Mouse (Mus musculus) forebrain, embryonic 12.5 days (tissue): ENCODE measurements around the gene Ndufs4. TPM values are rescaled to one million over a fixed set of nuclear protein-coding genes. Genes with fewer than 3 reads are reported as not detected.

Experiments
- ATAC-seq: fragments of 200-750 bp; cut with Nextera tagmentation; 2 replicates; pipeline ENCODE4 v1.8.0; 2017; ENCODE audit warnings: moderate TSS enrichment; ENCODE audit not compliant: low FRiP score
- H3K27ac ChIP-seq: fragments of 300-500 bp; sonication (generic); 2 replicates; pipeline ENCODE4 v1.5.1; 2016; ENCODE audit warnings: mild to moderate bottlenecking
- H3K27me3 ChIP-seq: fragments of 300-500 bp; sonication (generic); 2 replicates; pipeline ENCODE4 v1.6.1; 2016; ENCODE audit warnings: mild to moderate bottlenecking
- H3K36me3 ChIP-seq: fragments of 300-500 bp; sonication (generic); replicated peaks from 2 replicates; pipeline ENCODE4 v1.6.1; 2016; ENCODE audit warnings: mild to moderate bottlenecking
- H3K4me1 ChIP-seq: fragments of 300-500 bp; sonication (generic); 2 replicates; pipeline ENCODE4 v1.6.1; 2016
- H3K4me2 ChIP-seq: fragments of 300-500 bp; sonication (generic); 2 replicates; pipeline ENCODE4 v1.6.1; 2016; ENCODE audit warnings: mild to moderate bottlenecking, moderate library complexity
- H3K4me3 ChIP-seq: fragments of 300-500 bp; sonication (generic); replicated peaks from 2 replicates; pipeline ENCODE4 v1.5.1; 2016; ENCODE audit warnings: mild to moderate bottlenecking
- H3K9ac ChIP-seq: fragments of 300-500 bp; sonication (generic); 2 replicates; pipeline ENCODE4 v1.6.1; 2016; ENCODE audit warnings: mild to moderate bottlenecking
- H3K9me3 ChIP-seq: fragments of 300-500 bp; sonication (generic); 2 replicates; pipeline ENCODE4 v1.6.1; 2016
- WGBS: fragments of 180-500 bp; shearing (Covaris S2); methylation state at CpG from one replicate; pipeline ENCODE4 v1.1.7; 2016; 5-methylcytosine and 5-hydroxymethylcytosine counted together
- polyA plus RNA-seq: library from polyadenylated mRNA; unstranded; fragments of >200 nt; fragmentation: Nextera tagmentation; extraction: Ambion mirVana; gene quantifications from 2 replicates; pipeline ENCODE4 v1.2.1, GENCODE M21; 2016

Gene Ndufs4
- polyA plus RNA-seq, 1 experiment from 2014 or later = 317 TPM

DNA sequence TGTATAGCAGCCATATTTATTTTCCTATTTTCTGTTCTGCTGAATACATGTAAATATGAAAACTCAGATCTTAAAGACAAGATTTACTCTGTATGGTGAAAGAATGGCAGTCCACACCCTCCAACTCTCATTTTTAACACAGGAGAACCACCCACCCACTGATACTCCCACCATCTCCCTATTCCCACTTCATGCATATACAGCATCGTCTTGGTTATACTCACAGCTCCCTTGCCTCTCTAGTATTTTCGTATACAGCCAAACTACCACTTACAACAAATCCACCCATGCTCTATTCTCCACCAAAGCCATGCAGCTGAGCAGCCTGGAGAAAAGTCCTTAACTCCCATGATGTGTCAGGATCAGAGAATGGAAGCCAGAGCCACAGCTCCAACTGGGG is 6.7 kb upstream of the Ndufs4 start:
- Histone ChIP-seq H3K27me3 (no peaks in the 10 kb centered on the region), H3K9me3 (no peaks in the 10 kb centered on the region), H3K4me2 (no peak overlapping the region), H3K36me3 (no peaks in the 10 kb centered on the region), H3K4me3 (no peak overlapping the region), H3K27ac (no peak overlapping the region), H3K9ac (no peak overlapping the region), H3K4me1 (peaks cover 3% of the 10 kb centered on the region; the same call in 1 of the 2 replicates)
- ATAC-seq = no peak
- WGBS = 91% methylated on average over 2 of the region's 2 CpGs

DNA sequence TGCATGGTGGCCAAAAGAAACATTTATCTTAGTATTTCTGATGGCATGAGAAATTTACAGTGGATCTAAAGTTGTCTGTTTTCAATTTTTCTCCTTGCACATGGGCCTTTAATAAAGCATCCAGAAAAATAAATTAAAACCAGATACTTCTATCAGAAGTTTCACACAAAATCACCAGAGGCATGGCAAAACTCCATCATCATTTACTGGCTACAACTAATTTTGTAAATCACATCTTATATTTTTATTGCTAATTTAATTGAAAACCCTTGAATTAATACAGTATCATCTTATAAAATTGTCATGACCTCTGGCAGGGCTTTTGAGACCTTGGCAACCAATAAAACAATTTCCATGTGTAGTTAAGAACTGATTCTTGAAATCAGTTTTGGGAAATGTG is 4.4 kb upstream of the Ndufs4 start:
- Histone ChIP-seq H3K27me3 (no peaks in the 10 kb centered on the region), H3K4me1 (peaks cover 3% of the 10 kb centered on the region; the same call in 1 of the 2 replicates), H3K36me3 (no peaks in the 10 kb centered on the region), H3K4me3 (no peak overlapping the region), H3K4me2 (no peak overlapping the region), H3K9me3 (no peaks in the 10 kb centered on the region), H3K9ac (no peak overlapping the region), H3K27ac (no peak overlapping the region)
- ATAC-seq = no peak

DNA sequence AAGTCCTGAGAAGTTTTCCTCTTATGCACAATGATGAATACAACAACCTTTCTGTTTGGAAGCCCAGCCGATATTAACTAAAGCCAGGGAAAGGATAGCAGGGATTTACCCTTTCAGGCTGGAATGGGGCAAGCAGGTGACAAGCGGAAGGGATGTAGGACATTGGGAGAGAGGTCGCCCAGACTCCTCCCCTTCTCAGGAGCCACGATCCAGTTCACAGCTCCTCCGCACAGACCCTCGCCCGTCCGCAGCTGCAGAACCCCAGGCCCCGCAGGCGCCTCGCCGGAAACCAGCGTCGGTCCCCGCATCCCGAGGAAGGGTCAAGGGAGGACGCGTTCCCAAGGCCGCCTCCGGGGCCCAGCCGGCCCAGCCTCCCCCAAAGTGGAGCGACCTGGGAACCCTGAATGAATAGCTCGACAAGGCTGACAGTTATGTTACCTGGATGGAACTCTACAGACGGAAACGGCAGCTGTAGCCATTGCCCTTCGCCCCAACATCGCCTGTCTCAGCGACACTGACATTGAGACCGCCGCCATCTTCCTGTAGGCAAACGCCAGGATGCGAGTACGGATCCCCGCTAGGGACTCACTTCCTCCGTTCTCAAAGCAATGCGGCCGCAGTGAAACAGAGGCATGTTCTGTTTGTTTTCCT is 412 bp downstream of the Ndufs4 start:
- Histone ChIP-seq H3K4me3 (peak overlapping the region; percentile 74), H3K4me1 (peaks cover 10% of the 10 kb centered on the region), H3K27me3 (no peaks in the 10 kb centered on the region), H3K9ac (peak overlapping the region; percentile 86), H3K4me2 (peak overlapping the region; percentile 83), H3K27ac (peak overlapping the region; percentile 84), H3K36me3 (peaks cover 4% of the 10 kb centered on the region; the same call in 1 of the 2 replicates), H3K9me3 (no peaks in the 10 kb centered on the region)
- ATAC-seq = peak; percentile 92
- under 1% methylated on average over 37 of the region's 37 CpGs for WGBS

DNA sequence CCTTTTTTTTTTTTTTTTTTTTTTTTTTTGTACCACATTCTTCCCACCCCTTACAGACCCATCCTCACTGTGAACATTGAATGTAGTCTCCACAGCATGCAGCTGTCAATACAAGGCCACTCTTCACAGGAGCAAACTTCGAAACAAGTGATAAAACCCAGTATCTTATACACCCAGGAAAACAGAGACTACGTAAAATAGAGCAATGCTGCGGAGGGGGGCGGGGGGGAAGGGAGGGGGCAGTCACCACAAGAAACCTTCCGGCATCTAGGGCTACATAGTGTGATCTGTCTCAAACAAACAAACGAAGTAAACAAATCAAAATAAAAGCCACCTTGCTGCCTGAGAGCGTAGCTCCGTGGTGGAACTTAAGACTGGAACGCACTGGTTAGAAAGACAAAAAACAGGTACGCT is 977 bp downstream of the Ndufs4 start:
- Histone ChIP-seq H3K9ac (peak overlapping the region; percentile 86), H3K27ac (no peak overlapping the region), H3K9me3 (no peaks in the 10 kb centered on the region), H3K4me1 (peaks cover 10% of the 10 kb centered on the region), H3K36me3 (peaks cover 9% of the 10 kb centered on the region), H3K27me3 (no peaks in the 10 kb centered on the region), H3K4me2 (peak overlapping the region; percentile 83), H3K4me3 (peak overlapping the region; percentile 74)
- WGBS = 10% methylated on average over 10 of the region's 10 CpGs
- peak; percentile 27; the same call in 1 of the 2 replicates for ATAC-seq

DNA sequence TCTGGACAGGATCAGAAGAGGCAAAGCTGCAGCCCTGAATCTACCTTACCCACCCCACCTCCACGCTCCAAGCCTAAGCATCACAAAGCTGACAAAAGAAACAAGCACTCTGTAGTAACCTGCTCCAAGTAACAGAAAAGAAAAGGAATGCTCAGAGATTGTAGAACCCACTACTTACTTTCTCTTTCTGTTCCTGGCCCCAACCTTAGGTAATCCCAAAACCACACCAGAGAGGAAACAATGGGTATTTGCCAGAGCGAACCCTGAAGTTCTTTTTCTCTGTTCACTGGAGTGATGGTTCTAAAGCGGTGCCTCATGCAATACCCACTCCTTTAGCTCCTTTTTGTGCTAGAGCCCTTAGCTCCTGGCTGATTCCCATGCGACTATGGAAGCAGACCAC is 11.5 kb downstream of the Ndufs4 start:
- H3K9me3 ChIP-seq = peaks cover 9% of the 10 kb centered on the region; the same call in 1 of the 2 replicates
- H3K4me1 ChIP-seq = no peaks in the 10 kb centered on the region
- ATAC-seq = no peak
- H3K4me3 ChIP-seq = no peak overlapping the region
- H3K4me2 ChIP-seq = no peak overlapping the region
- H3K36me3 ChIP-seq = peaks cover 20% of the 10 kb centered on the region
- H3K9ac ChIP-seq = no peak overlapping the region
- 77% methylated on average over 4 of the region's 4 CpGs for WGBS
- H3K27ac ChIP-seq = no peak overlapping the region
- no peaks in the 10 kb centered on the region for H3K27me3 ChIP-seq

DNA sequence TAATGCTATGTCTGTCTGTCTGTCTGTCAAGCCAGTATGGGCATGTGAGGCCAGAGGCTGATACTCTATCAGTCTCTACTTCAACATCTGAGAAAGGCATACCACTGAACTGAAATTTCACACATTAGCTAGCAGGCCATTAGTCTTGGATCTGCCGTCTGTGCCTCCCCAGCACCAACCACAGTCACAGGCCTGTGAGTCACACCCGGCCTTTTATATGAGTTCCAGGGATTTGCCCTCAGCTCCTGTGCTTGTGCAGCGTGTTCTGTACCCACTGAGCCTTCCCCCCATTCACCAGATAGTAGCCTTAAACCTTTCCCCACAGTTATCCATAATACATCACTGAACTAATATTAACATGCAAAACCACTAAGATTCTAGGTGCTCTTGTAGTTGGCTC is 26.0 kb downstream of the Ndufs4 start:
- no peak overlapping the region for H3K9ac ChIP-seq
- no peaks in the 10 kb centered on the region for H3K9me3 ChIP-seq
- peaks cover 4% of the 10 kb centered on the region for H3K36me3 ChIP-seq
- no peak overlapping the region for H3K27ac ChIP-seq
- no peaks in the 10 kb centered on the region for H3K27me3 ChIP-seq
- H3K4me1 ChIP-seq = no peaks in the 10 kb centered on the region
- WGBS = 83% methylated on average over 3 of the region's 3 CpGs
- no peak overlapping the region for H3K4me3 ChIP-seq
- ATAC-seq = no peak
- H3K4me2 ChIP-seq = no peak overlapping the region

DNA sequence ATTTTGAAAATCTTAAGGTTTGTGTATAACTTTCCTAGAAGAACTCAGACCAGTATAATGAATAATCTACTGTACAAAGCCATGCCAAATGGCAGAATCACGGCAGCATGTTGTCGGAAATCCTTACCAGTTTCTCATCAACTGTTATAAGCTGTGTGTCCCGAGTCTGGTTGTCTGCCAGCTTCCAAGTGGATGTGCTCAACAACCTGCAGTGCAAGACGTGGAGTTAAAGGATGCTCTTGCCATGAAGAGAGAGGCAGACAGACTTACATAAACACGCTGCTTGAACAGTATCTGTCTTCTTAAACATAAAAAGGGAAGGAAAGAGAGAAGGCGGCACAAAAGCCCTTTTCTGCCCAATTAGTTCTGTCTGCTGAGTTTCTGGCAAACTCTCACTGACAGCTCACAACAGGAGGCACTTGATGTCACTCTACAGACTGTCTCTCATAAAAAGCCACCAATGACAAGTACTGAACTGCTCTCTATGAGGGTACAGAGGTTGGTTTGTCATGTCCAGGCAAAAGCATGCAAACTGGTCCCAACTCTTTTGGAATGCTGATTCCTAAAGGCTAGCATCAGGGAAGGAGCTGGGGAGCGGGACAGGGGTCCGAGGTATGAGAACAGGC is 36.6 kb downstream of the Ndufs4 start:
- H3K4me1 ChIP-seq = peaks cover 8% of the 10 kb centered on the region
- H3K9ac ChIP-seq = no peak overlapping the region
- no peak overlapping the region for H3K4me3 ChIP-seq
- no peaks in the 10 kb centered on the region for H3K27me3 ChIP-seq
- no peaks in the 10 kb centered on the region for H3K9me3 ChIP-seq
- ATAC-seq = no peak; the same call in 1 of the 2 replicates
- WGBS = 37% methylated on average over 8 of the region's 8 CpGs
- no peaks in the 10 kb centered on the region for H3K36me3 ChIP-seq
- H3K4me2 ChIP-seq = no peak overlapping the region
- H3K27ac ChIP-seq = no peak overlapping the region

DNA sequence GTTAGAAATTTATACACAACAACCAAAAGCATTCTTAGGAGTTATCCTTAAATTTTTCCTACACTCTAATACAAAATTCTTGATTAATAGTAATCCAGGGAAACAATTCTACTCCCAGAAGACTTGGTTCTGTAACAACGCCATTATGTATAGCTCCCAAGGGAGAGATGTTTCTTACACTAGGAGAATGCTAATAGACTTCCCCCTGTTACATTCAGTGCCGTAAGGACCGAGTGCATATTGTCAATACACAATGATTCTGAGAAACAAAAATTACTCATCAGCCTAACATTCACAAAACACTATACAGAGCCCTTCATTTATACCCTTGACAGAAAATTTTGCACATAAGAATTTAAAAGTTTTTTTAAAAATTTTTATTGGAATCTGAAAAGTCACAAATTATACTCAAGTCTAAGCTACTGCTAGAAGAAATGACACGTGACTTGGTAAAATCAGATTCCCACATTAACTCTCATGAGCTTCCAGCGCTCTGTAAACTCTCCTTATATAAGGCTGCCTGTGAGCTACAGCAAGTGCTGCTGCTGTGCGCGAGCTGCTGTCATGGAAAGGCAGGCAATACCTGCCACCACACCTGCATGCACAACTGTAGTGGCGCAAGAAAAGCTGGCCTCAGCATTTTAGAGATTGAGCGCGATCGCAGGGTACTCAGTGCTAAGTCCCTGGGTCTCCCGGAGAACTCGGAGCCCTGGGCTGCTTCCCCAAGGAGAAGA is 42.9 kb downstream of the Ndufs4 start:
- H3K36me3 ChIP-seq = no peaks in the 10 kb centered on the region
- no peak overlapping the region for H3K9ac ChIP-seq
- H3K9me3 ChIP-seq = no peaks in the 10 kb centered on the region
- WGBS = 67% methylated on average over 13 of the region's 13 CpGs
- peaks cover 25% of the 10 kb centered on the region for H3K4me1 ChIP-seq
- no peaks in the 10 kb centered on the region for H3K27me3 ChIP-seq
- no peak overlapping the region for H3K4me2 ChIP-seq
- no peak overlapping the region for H3K27ac ChIP-seq
- no peak overlapping the region for H3K4me3 ChIP-seq
- ATAC-seq = no peak

DNA sequence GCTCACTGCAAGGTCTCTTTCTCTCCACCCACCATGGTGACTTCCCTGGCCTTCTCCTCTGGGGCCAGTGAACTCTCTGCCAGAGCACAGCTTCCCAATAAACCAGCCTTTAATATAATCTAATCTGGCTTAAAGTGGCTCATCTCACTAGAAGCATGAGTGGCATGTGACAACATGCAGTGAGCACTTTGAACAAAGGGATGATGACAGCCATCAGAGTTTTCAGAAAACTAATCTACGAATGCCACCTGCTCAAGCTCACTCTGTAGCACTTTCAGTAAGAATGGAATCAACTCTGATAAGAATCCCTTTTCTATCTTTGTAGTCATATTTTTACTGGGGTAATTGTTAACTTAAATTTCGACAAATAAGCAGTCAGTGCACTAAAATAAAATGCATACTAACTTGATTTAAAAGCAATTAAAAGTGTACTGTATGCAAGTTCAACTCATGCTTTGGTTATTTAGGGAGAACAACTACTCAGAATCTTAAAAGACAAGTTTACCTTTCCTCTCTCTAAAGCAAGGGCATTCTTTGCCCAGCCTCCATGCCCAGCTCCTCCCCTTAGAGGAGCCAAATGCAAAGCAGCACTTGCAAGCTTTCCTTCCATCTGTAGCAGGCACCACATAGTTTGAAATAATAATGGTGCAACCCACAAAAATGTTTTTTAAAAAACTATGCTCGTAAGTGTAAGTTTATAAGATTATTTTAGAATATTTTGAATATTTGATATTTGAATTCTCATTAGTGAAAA is 43.7 kb downstream of the Ndufs4 start:
- ATAC-seq = no peak
- Histone ChIP-seq H3K4me3 (no peak overlapping the region), H3K27ac (no peak overlapping the region), H3K4me1 (peaks cover 25% of the 10 kb centered on the region), H3K27me3 (no peaks in the 10 kb centered on the region), H3K36me3 (no peaks in the 10 kb centered on the region), H3K4me2 (no peak overlapping the region), H3K9ac (no peak overlapping the region), H3K9me3 (no peaks in the 10 kb centered on the region)
- 70% methylated on average over 3 of the region's 3 CpGs for WGBS

DNA sequence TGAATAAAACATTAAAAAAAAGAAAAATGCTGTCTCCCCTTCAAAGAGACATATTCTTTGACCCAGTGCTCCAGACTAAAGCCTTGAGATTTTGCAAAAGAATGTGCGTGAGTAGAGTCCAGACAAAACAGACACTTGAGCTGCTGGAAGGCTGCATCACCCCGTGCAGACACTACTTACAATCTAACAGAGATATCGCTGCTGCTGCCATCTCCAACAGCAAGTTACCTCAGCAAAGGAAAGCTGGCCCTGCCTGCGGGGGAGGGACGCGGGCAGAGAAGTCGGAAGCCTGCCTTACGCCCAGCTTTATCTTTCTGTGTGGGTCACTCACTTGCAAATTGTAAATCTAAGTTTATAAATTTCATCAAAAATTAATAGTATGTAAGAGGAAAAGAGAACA is 45.1 kb downstream of the Ndufs4 start:
- Histone ChIP-seq H3K9ac (no peak overlapping the region), H3K36me3 (no peaks in the 10 kb centered on the region), H3K27ac (no peak overlapping the region), H3K4me1 (peaks cover 25% of the 10 kb centered on the region), H3K4me2 (no peak overlapping the region), H3K27me3 (no peaks in the 10 kb centered on the region), H3K9me3 (no peaks in the 10 kb centered on the region), H3K4me3 (no peak overlapping the region)
- no peak for ATAC-seq
- WGBS = 20% methylated on average over 8 of the region's 8 CpGs

DNA sequence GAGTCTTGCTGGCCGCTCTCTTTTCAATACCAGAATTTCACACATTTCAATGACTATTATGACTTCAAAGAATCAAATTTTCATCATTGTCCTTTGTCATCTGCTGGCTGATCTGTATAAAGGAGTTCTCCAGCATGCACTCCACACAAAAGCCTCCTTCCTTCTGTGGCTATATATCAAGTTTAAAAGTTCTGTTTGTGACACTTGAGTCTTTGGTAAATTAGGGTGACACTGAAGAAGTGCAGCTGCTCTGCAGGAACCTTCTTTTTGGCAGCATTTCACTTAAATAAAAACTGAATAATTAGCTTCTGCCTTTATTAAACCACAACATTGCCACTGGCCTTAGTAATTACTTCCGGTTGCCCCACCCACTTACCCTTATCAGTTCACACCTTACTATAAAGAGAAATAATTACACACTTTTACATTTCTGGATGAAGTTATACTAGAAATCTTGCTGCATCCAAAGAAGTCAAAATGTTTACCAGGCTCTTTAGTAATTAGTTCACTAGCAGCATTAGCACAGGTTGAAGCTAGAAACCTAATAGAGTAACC is 68.1 kb downstream of the Ndufs4 start:
- no peak for ATAC-seq
- H3K4me3 ChIP-seq = no peak overlapping the region
- H3K27ac ChIP-seq = no peak overlapping the region
- H3K4me1 ChIP-seq = peaks cover 6% of the 10 kb centered on the region
- WGBS = 59% methylated on average over 2 of the region's 2 CpGs
- no peak overlapping the region for H3K4me2 ChIP-seq
- no peaks in the 10 kb centered on the region for H3K27me3 ChIP-seq
- no peak overlapping the region for H3K9ac ChIP-seq
- no peaks in the 10 kb centered on the region for H3K36me3 ChIP-seq
- no peaks in the 10 kb centered on the region for H3K9me3 ChIP-seq

DNA sequence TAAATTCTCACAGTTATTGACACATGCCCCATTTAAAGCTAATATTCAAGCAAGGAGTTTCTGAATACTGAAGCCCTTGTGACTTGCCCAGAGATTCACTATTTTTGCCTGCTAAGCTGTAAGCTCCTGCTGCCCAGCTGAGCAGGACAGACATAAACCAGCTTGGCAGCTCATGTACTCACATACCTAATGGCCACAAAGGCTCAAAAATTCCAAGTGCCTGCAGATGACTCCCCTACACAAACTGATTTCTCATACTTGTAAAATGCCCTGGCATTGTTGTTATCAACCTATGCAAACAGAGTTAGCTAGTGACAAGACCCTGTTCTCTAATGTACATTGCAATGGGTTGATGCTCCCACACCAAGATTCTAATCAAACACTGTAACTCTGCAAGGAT is 68.9 kb downstream of the Ndufs4 start:
- Histone ChIP-seq H3K4me3 (no peak overlapping the region), H3K36me3 (no peaks in the 10 kb centered on the region), H3K4me2 (no peak overlapping the region), H3K4me1 (peaks cover 6% of the 10 kb centered on the region), H3K27ac (no peak overlapping the region), H3K27me3 (no peaks in the 10 kb centered on the region), H3K9me3 (no peaks in the 10 kb centered on the region), H3K9ac (no peak overlapping the region)
- ATAC-seq = no peak
